ENCODE assay signal across 8 mouse cellular contexts in the genomic region with DNA sequence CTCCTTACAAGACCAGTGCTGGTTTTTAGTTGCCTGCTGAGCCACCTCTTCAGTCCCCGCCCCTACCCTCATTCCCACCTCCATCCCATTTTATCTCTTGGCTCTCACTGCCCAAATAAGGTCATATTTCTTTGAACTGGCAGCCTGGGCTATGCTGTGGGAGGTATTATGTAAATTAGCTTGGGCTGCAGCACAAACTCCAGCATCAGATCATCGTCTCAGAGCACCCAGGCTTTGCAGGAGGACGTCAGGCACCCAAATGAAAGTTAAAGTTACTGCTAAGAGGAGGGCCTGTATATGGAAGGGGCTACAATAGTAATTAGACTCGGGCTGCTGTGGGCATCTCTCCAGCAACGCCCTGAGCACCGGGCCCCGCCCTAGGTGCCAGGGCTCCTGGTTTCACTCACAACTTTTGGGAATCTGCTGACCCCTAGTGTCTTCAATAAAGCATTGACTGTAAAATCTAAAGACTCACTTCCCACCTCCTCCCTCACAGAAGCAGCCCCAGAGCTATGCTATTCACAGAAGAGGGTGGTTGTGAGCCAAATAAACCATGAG.
A peak's percentile ranks its signal among the peaks of the same experiment; 100 is the strongest.
DNase-seq lines count a peak whose midpoint lies in the region; ATAC-seq and TF ChIP-seq lines count a peak whose summit lies in the region.

No protein-coding gene starts in this region.

- H3K4me1 ChIP-seq in embryonic facial prominence, embryonic 12.5 days, result 0 out of 2 replicates have a peak, but pooled peaks cover 5% of the 10 kb centered on the region
- peaks cover 7% of the 10 kb centered on the region for H3K4me1 ChIP-seq in heart, adult 2 months (ENCODE audit: control insufficient read depth, insufficient read depth, low read length)

- H3K79me2 ChIP-seq in heart, adult 2 months (replicated peaks; ENCODE audit: control insufficient read depth, insufficient read depth, low read length), result peaks cover 2% of the 10 kb centered on the region; the same call in 1 of the 2 replicates

- H3K36me3 ChIP-seq in embryonic facial prominence, embryonic 12.5 days, result no peaks in the 10 kb centered on the region
- H3K36me3 ChIP-seq in heart, adult 2 months (ENCODE audit: control insufficient read depth, insufficient read depth, low read length), result no peaks in the 10 kb centered on the region
- no peaks in the 10 kb centered on the region for H3K36me3 ChIP-seq in splenic B cell, adult 2 months (ENCODE audit: control insufficient read depth, insufficient read depth, low read length, poor library complexity, severe bottlenecking)

- peak; percentile 89 for DNase-seq in 3T3-L1 (ENCODE audit: low read depth, low spot score)
- peak; percentile 67 for DNase-seq in adrenal gland, postnatal 10 days
- DNase-seq in heart, adult 2 months, result peak; percentile 67 to 69
- peak; percentile 81 for DNase-seq in kidney, adult 18-20 months
- peak; percentile 54 to 70 for DNase-seq in left cerebral cortex, postnatal 36 days (ENCODE audit: low spot score in 2 of 2)
- peak; percentile 73 for DNase-seq in mesoderm, embryonic 11.5 days (ENCODE audit: low read depth, low spot score)
- DNase-seq in splenic B cell, adult 2 months (ENCODE audit: low read depth, low spot score), result peak; percentile 17

- H3K9me3 ChIP-seq in embryonic facial prominence, embryonic 12.5 days, result no peaks in the 10 kb centered on the region

- H3K9ac ChIP-seq in embryonic facial prominence, embryonic 12.5 days, result no peak overlapping the region
- H3K9ac ChIP-seq in heart, adult 2 months (ENCODE audit: low read depth, low read length), result peak overlapping the region; percentile 42; the same call in 1 of the 2 replicates

- no peak for TF ChIP-seq POLR2A in heart, adult 2 months (IDR thresholded peaks at IDR 0.05; ENCODE audit: insufficient read depth, low read depth, low read length)

- H3K27ac ChIP-seq in embryonic facial prominence, embryonic 12.5 days, result no peak overlapping the region
- peak overlapping the region; percentile 57 for H3K27ac ChIP-seq in heart, adult 2 months

- peak overlapping the region; percentile 21 for H3K4me3 ChIP-seq in embryonic facial prominence, embryonic 12.5 days
- H3K4me3 ChIP-seq in heart, adult 2 months, result peak overlapping the region; percentile 32

- ATAC-seq in embryonic facial prominence, embryonic 12.5 days (ENCODE audit: insufficient number of reproducible peaks, insufficient read depth, low FRiP score, low TSS enrichment), result 0 out of 2 replicates have a peak, but pooled peaks have one; percentile 69

- peak overlapping the region; percentile 46 for H3K4me2 ChIP-seq in embryonic facial prominence, embryonic 12.5 days (replicated peaks)

- intact Hi-C loops in heart, adult 2 months (cut with DNase I), result loop anchor here (1.0 to 2.0 kb wide), 4 partner anchors 34 to 487 kb away; no protein-coding TSS in a partner anchor
- intact Hi-C loops in left cerebral cortex, postnatal 36 days (cut with DNase I), result loop anchor here (1.0 to 10.0 kb wide), 4 partner anchors 36 to 918 kb away; no protein-coding TSS in a partner anchor

- TF ChIP-seq EP300 in heart, adult 2 months (IDR thresholded peaks at IDR 0.05; ENCODE audit: insufficient read depth, low read depth, low read length), result peak; percentile 56; the same call in 1 of the 2 replicates

- peak; percentile 88 for TF ChIP-seq CTCF in heart, adult 2 months (IDR thresholded peaks at IDR 0.05)

- no peaks in the 10 kb centered on the region for H3K27me3 ChIP-seq in embryonic facial prominence, embryonic 12.5 days
- H3K27me3 ChIP-seq in heart, adult 2 months (ENCODE audit: control insufficient read depth, insufficient read depth, low read length), result no peaks in the 10 kb centered on the region
- no peaks in the 10 kb centered on the region for H3K27me3 ChIP-seq in splenic B cell, adult 2 months (ENCODE audit: control insufficient read depth, insufficient read depth, low read length, poor library complexity, severe bottlenecking)

- 8% methylated on average over 7 of the region's 7 CpGs for WGBS in embryonic facial prominence, embryonic 12.5 days
- 6% methylated on average over 7 of the region's 7 CpGs for WGBS in heart, adult 2 months

Comparison
In these comparisons a context has a peak if more than half of its experiments do, and no peak if none do; other contexts are left out.
1. DNase-seq: peak in every context shown above with its lines; median percentile 89 in 3T3-L1; 81 in kidney, adult 18-20 months; 73 in mesoderm, embryonic 11.5 days; 68 in heart, adult 2 months; 67 in adrenal gland, postnatal 10 days; 62 in left cerebral cortex, postnatal 36 days; 17 in splenic B cell, adult 2 months.